ENCODE assay signal across 10 mouse cellular contexts in genomic region chr16:31917776-31918175, GRCm38 (mm10). TPM values are rescaled to one million over a fixed set of nuclear protein-coding genes. Genes with fewer than 3 reads are reported as not detected.
DNase-seq lines count a peak whose midpoint lies in the region; ATAC-seq and TF ChIP-seq lines count a peak whose summit lies in the region.
"Had no signal": no experiment of that assay in that cellular context is flagged by ENCODE, and none has a peak within 500 bp of the region (broad histone marks: within the 10 kb centered on the region; RNA-seq: fewer than 3 reads in every experiment).

No protein-coding gene starts in this region.

- no peak overlapping the region; the same call in 1 of the 2 replicates for H3K4me2 ChIP-seq in hindbrain, embryonic 15.5 days
- no peak overlapping the region for H3K4me2 ChIP-seq in hindbrain, embryonic 11.5 days (replicated peaks; ENCODE audit: low read depth, low read length)
- no peak overlapping the region for H3K4me2 ChIP-seq in midbrain, embryonic 16.5 days (ENCODE audit: low read length)
- H3K4me2 ChIP-seq in limb, embryonic 15.5 days = 0 out of 2 replicates have a peak overlapping the region, but pooled peaks have one; percentile 35

- no peak for ATAC-seq in hindbrain, embryonic 15.5 days (ENCODE audit: low FRiP score, low read depth)
- no peak for ATAC-seq in hindbrain, embryonic 11.5 days (ENCODE audit: low FRiP score)
- no peak for ATAC-seq in midbrain, embryonic 16.5 days
- no peak for ATAC-seq in limb, embryonic 15.5 days (ENCODE audit: insufficient number of reproducible peaks, low FRiP score, low TSS enrichment, low read depth)

- WGBS in hindbrain, embryonic 15.5 days = 74% methylated on average over 11 of the region's 11 CpGs
- 63% methylated on average over 11 of the region's 11 CpGs for WGBS in hindbrain, embryonic 11.5 days
- WGBS in midbrain, embryonic 16.5 days = 83% methylated on average over 11 of the region's 11 CpGs
- 83% methylated on average over 11 of the region's 11 CpGs for WGBS in midbrain, embryonic 10.5 days
- 76% methylated on average over 11 of the region's 11 CpGs for WGBS in limb, embryonic 15.5 days
- WGBS in thymus, adult 2 months = 94% methylated on average over 11 of the region's 11 CpGs

- 0 out of 2 replicates have a peak overlapping the region, but pooled peaks have one; percentile 1 for H3K9ac ChIP-seq in hindbrain, embryonic 15.5 days
- no peak overlapping the region for H3K9ac ChIP-seq in hindbrain, embryonic 11.5 days (ENCODE audit: low read depth, low read length)
- peak overlapping the region; percentile 31; the same call in 1 of the 2 replicates for H3K9ac ChIP-seq in midbrain, embryonic 16.5 days (ENCODE audit: low read depth, low read length)
- H3K9ac ChIP-seq in limb, embryonic 15.5 days = no peak overlapping the region

- no peaks in the 10 kb centered on the region for H3K9me3 ChIP-seq in hindbrain, embryonic 15.5 days
- H3K9me3 ChIP-seq in hindbrain, embryonic 11.5 days (ENCODE audit: control insufficient read depth, low read length) = no peaks in the 10 kb centered on the region
- H3K9me3 ChIP-seq in midbrain, embryonic 16.5 days (replicated peaks; ENCODE audit: control insufficient read depth, low read length, poor library complexity, severe bottlenecking) = no peaks in the 10 kb centered on the region
- no peaks in the 10 kb centered on the region for H3K9me3 ChIP-seq in midbrain, embryonic 10.5 days (replicated peaks)
- H3K9me3 ChIP-seq in limb, embryonic 15.5 days = no peaks in the 10 kb centered on the region
- H3K9me3 ChIP-seq: hindbrain, embryonic 10.5 days had no signal

- no peak overlapping the region for H3K27ac ChIP-seq in hindbrain, embryonic 15.5 days (replicated peaks)
- H3K27ac ChIP-seq in hindbrain, embryonic 11.5 days (ENCODE audit: low read depth, low read length) = no peak overlapping the region
- H3K27ac ChIP-seq in midbrain, embryonic 16.5 days (ENCODE audit: low read length) = no peak overlapping the region
- H3K27ac ChIP-seq in midbrain, embryonic 10.5 days (replicated peaks) = no peak overlapping the region
- no peak overlapping the region for H3K27ac ChIP-seq in limb, embryonic 15.5 days
- no peak overlapping the region for H3K27ac ChIP-seq in thymus, adult 2 months (ENCODE audit: control insufficient read depth, insufficient read depth, low read length)
- H3K27ac ChIP-seq: hindbrain, embryonic 10.5 days had no signal

- H3K4me1 ChIP-seq in hindbrain, embryonic 15.5 days (replicated peaks) = peaks cover 4% of the 10 kb centered on the region
- H3K4me1 ChIP-seq in hindbrain, embryonic 11.5 days (replicated peaks; ENCODE audit: control insufficient read depth, insufficient read depth, low read length) = no peaks in the 10 kb centered on the region
- H3K4me1 ChIP-seq in midbrain, embryonic 16.5 days (ENCODE audit: control insufficient read depth, insufficient read depth, low read length) = no peaks in the 10 kb centered on the region; the same call in 1 of the 2 replicates
- H3K4me1 ChIP-seq in midbrain, embryonic 10.5 days = no peaks in the 10 kb centered on the region
- peaks cover 5% of the 10 kb centered on the region for H3K4me1 ChIP-seq in limb, embryonic 15.5 days
- no peaks in the 10 kb centered on the region for H3K4me1 ChIP-seq in thymus, adult 2 months (replicated peaks; ENCODE audit: control insufficient read depth, insufficient read depth, low read length)

- no peak overlapping the region for H3K4me3 ChIP-seq in hindbrain, embryonic 15.5 days
- H3K4me3 ChIP-seq in hindbrain, embryonic 11.5 days (ENCODE audit: low read depth, low read length) = no peak overlapping the region
- H3K4me3 ChIP-seq in midbrain, embryonic 16.5 days (ENCODE audit: low read depth, low read length) = no peak overlapping the region
- H3K4me3 ChIP-seq in midbrain, embryonic 10.5 days = no peak overlapping the region
- no peak overlapping the region for H3K4me3 ChIP-seq in limb, embryonic 15.5 days
- no peak overlapping the region for H3K4me3 ChIP-seq in thymus, adult 2 months (ENCODE audit: control insufficient read depth, insufficient read depth, low read length)
- H3K4me3 ChIP-seq: erythroblast, embryonic 14.5 days had no signal

- no peaks in the 10 kb centered on the region for H3K36me3 ChIP-seq in hindbrain, embryonic 15.5 days
- H3K36me3 ChIP-seq in hindbrain, embryonic 11.5 days (ENCODE audit: control insufficient read depth, insufficient read depth, low read length) = no peaks in the 10 kb centered on the region
- H3K36me3 ChIP-seq in midbrain, embryonic 16.5 days (ENCODE audit: control insufficient read depth, insufficient read depth, low read length) = no peaks in the 10 kb centered on the region
- no peaks in the 10 kb centered on the region for H3K36me3 ChIP-seq in midbrain, embryonic 10.5 days
- H3K36me3 ChIP-seq in limb, embryonic 15.5 days = no peaks in the 10 kb centered on the region
- no peaks in the 10 kb centered on the region for H3K36me3 ChIP-seq in thymus, adult 2 months (ENCODE audit: control insufficient read depth, insufficient read depth, low read length)
- H3K36me3 ChIP-seq: hindbrain, embryonic 10.5 days had no signal

- TF ChIP-seq CTCF in thymus, adult 2 months (IDR thresholded peaks at IDR 0.05; ENCODE audit: borderline replicate concordance, control insufficient read depth, extremely low read depth, insufficient read depth, low read length, poor library complexity) = no peak

- TF ChIP-seq POLR2A in thymus, adult 2 months (IDR thresholded peaks at IDR 0.05; ENCODE audit: control insufficient read depth, extremely low read depth, insufficient read depth, low read length, poor library complexity) = no peak

- no peak for DNase-seq in hindbrain, embryonic 11.5 days (ENCODE audit: low spot score)
- DNase-seq in midbrain, embryonic 10.5 days (ENCODE audit: low spot score) = no peak
- DNase-seq in thymus, adult 2 months = no peak
- DNase-seq in cerebellum, postnatal 14 days = no peak
- DNase-seq in cerebellum, postnatal 25 days = no peak

- no peaks in the 10 kb centered on the region for H3K27me3 ChIP-seq in hindbrain, embryonic 15.5 days
- H3K27me3 ChIP-seq in hindbrain, embryonic 11.5 days (ENCODE audit: control insufficient read depth, insufficient read depth, low read length) = no peaks in the 10 kb centered on the region
- no peaks in the 10 kb centered on the region for H3K27me3 ChIP-seq in midbrain, embryonic 16.5 days (ENCODE audit: control insufficient read depth, insufficient read depth, low read depth, low read length)
- H3K27me3 ChIP-seq in midbrain, embryonic 10.5 days (ENCODE audit: low read depth, poor library complexity, severe bottlenecking) = 0 out of 2 replicates have a peak, but pooled peaks cover 6% of the 10 kb centered on the region
- no peaks in the 10 kb centered on the region for H3K27me3 ChIP-seq in limb, embryonic 15.5 days
- H3K27me3 ChIP-seq in thymus, adult 2 months (ENCODE audit: control insufficient read depth, insufficient read depth, low read length) = no peaks in the 10 kb centered on the region

RNA-seq across cellular contexts. Expression of gene Pigz, which starts 15.9 kb away (rescaled TPM):
- polyA plus RNA-seq in hindbrain, embryonic 15.5 days (2015; fragmentation: Nextera tagmentation; extraction: Ambion mirVana) = 4.2 and 4.8 TPM in 2 replicates
- polyA plus RNA-seq in hindbrain, embryonic 11.5 days (2014; fragmentation: Nextera tagmentation; extraction: Ambion mirVana) = 1.2 and 1.5 TPM in 2 replicates
- 2.7 and 3.5 TPM in 2 replicates for polyA plus RNA-seq in midbrain, embryonic 16.5 days (2015; fragmentation: Nextera tagmentation; extraction: Ambion mirVana)
- 1.4 and 1.8 TPM in 2 replicates for polyA plus RNA-seq in midbrain, embryonic 10.5 days (2016; fragmentation: Nextera tagmentation; extraction: Ambion mirVana)
- 0.49 and 0.91 TPM in 2 replicates for polyA plus RNA-seq in limb, embryonic 15.5 days (2015; fragmentation: Nextera tagmentation; extraction: Ambion mirVana)
- 8.0 and 8.2 TPM in 2 replicates for polyA plus RNA-seq in thymus, adult 2 months (2012; rRNA removed)

RNA-seq across cellular contexts. Expression of gene 0610012G03Rik, which starts 30.5 kb away (rescaled TPM):
- polyA plus RNA-seq in hindbrain, embryonic 15.5 days (2015; fragmentation: Nextera tagmentation; extraction: Ambion mirVana) = 118 and 123 TPM in 2 replicates
- 86.2 and 88.5 TPM in 2 replicates for polyA plus RNA-seq in hindbrain, embryonic 11.5 days (2014; fragmentation: Nextera tagmentation; extraction: Ambion mirVana)
- 114 and 117 TPM in 2 replicates for polyA plus RNA-seq in midbrain, embryonic 16.5 days (2015; fragmentation: Nextera tagmentation; extraction: Ambion mirVana)
- polyA plus RNA-seq in midbrain, embryonic 10.5 days (2016; fragmentation: Nextera tagmentation; extraction: Ambion mirVana) = 92.8 TPM in 2 replicates
- 84.4 and 86.4 TPM in 2 replicates for polyA plus RNA-seq in limb, embryonic 15.5 days (2015; fragmentation: Nextera tagmentation; extraction: Ambion mirVana)
- polyA plus RNA-seq in thymus, adult 2 months (2012; rRNA removed) = 81.3 and 88.1 TPM in 2 replicates

RNA-seq across cellular contexts. Expression of gene Ncbp2, which starts 30.5 kb away (rescaled TPM):
- 89.0 and 93.7 TPM in 2 replicates for polyA plus RNA-seq in hindbrain, embryonic 15.5 days (2015; fragmentation: Nextera tagmentation; extraction: Ambion mirVana)
- polyA plus RNA-seq in hindbrain, embryonic 11.5 days (2014; fragmentation: Nextera tagmentation; extraction: Ambion mirVana) = 148 and 160 TPM in 2 replicates
- polyA plus RNA-seq in midbrain, embryonic 16.5 days (2015; fragmentation: Nextera tagmentation; extraction: Ambion mirVana) = 103 and 105 TPM in 2 replicates
- 141 and 147 TPM in 2 replicates for polyA plus RNA-seq in midbrain, embryonic 10.5 days (2016; fragmentation: Nextera tagmentation; extraction: Ambion mirVana)
- 108 and 112 TPM in 2 replicates for polyA plus RNA-seq in limb, embryonic 15.5 days (2015; fragmentation: Nextera tagmentation; extraction: Ambion mirVana)
- 9.7 and 11.3 TPM in 2 replicates for polyA plus RNA-seq in thymus, adult 2 months (2012; rRNA removed)

RNA-seq across cellular contexts. Expression of gene Meltf, which starts 39.2 kb away (rescaled TPM):
- 0.29 and 0.31 TPM in 2 replicates for polyA plus RNA-seq in hindbrain, embryonic 15.5 days (2015; fragmentation: Nextera tagmentation; extraction: Ambion mirVana)
- not detected in 2 replicates for polyA plus RNA-seq in hindbrain, embryonic 11.5 days (2014; fragmentation: Nextera tagmentation; extraction: Ambion mirVana)
- 0.07 and 0.28 TPM in 2 replicates for polyA plus RNA-seq in midbrain, embryonic 16.5 days (2015; fragmentation: Nextera tagmentation; extraction: Ambion mirVana)
- polyA plus RNA-seq in midbrain, embryonic 10.5 days (2016; fragmentation: Nextera tagmentation; extraction: Ambion mirVana) = 0.10 TPM in 1 of 2 replicates, not detected in the other
- 5.2 and 5.5 TPM in 2 replicates for polyA plus RNA-seq in limb, embryonic 15.5 days (2015; fragmentation: Nextera tagmentation; extraction: Ambion mirVana)
- polyA plus RNA-seq in thymus, adult 2 months (2012; rRNA removed) = 0.43 and 0.60 TPM in 2 replicates
- polyA plus RNA-seq: erythroblast, embryonic 14.5 days had no signal

Comparison
In these comparisons a context has a peak if more than half of its experiments do, and no peak if none do; other contexts are left out.
1. H3K9ac ChIP-seq: peak in hindbrain, embryonic 15.5 days (single experiment) and midbrain, embryonic 16.5 days (single experiment); none in hindbrain, embryonic 11.5 days (single experiment) and limb, embryonic 15.5 days (single experiment).